Mouse (Mus musculus) spleen, adult 18-20 months (tissue): Measurements from ENCODE around the gene Zmat5.
"Not testable (repeated sequence)": the region's sequence is repeated elsewhere in the genome, so short reads cannot be mapped to it uniquely, and the experiment has no call there.

Experiments
- DNase-seq, 2 experiments: peaks; one replicate each; pipeline ENCODE4 v3.0.0; 2022; ENCODE audit warnings: mixed read lengths in 2 of 2

The Zmat5 gene

DNA sequence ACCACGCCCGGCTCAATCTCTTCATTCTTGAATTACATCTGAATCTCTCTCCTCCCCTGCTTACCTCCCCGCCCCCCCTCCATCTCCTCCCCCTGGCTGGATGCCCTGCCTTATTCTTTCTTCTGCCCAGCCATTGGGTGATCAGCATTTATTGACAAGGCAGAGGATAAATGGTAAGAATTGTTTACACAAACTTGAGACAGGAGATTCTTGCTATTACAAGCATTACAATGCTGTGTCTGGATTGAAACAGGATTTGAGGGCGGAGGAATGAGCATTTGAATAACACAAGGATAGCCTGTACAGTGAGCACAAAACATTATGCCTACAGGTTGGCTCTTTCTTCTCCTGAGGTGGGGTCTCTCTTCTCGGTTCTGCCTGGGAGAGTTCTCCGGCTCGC is 14.1 kb upstream of the Zmat5 start:
- DNase-seq: no peak

DNA sequence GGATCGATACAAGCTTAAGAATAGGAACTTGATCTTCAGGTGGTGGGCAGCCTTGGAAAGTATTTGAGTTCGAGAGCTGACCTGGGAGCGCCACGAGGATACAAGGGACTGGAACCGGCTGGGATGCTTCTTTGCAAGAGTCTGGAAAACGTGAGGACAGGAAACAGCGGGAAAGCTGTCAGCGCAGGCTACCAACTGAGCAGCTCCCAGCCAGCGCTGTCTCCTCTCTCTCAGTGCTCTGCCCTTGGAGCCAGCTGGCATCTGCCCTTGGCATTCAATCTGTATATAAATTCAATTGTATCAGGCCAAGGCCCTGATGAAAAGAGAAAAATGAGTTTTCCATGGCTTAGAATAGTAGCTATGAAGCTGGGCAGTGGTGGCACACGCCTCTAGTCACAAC is 13.3 kb upstream of the Zmat5 start:
- DNase-seq: no peak

DNA sequence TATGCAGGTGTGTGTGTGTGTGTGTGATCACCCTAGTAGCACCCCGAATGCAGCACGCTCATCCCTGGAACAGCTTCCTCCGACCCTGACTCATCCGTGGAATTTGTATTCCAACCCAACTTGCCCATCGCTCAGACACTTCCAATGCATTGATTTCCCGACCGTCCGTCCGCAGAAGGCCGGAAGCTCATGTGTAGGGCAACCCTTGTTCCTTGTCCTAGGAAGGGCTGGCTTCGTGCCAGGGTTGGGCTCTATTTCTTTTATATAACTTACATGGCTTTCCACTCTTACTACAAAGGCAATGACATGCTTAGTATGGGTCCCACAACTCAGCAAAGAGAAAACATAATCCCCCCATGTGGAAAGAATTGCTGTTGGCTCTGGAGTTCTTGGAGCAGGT is 12.3 kb upstream of the Zmat5 start:
- no peak for DNase-seq

DNA sequence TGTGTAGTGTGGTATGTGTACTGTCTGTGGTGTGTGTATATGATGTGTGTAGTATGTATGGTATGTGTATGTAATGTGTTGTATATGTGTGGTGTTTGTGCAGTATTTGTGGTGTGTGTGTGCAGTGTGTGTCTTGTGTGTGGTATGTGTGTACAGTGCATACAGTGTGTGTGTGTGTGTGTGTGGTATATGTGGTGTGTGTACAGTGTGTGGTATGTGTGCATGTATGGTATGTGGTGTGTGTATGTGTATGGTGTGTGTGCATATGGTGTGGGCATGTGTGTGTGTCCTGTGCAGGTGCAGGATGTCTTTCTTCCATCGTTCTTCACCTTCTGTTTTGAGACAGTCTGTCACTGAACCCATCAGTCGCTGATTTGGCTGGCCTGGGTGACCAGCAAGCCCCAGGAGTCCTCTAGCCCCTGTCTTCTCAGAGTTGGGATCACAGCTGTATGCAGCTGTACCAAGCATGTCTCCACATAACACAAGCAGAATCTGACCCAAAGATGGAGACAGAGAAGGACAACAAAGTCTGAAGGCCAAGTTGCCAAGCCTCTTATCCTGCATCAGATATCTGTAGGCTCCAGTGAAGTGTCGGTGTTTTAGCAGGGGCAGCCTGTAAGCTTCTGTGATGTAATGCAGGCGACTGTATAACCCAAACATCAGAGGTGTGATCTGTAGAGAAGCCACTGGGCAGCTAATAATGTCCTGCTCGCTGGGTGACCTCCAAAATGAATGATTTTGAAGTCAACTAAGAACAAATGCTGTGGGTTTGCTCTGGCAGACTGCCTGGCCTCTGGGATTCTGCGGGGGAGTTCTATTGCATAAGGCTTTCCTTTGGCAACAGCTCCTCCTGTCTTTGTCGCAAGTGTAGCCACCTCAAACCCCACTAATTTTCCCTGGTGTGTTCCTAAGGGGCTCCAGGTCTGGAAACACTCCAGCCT is 7.2 kb upstream of the Zmat5 start:
- peak in 1 of 2 experiments; percentile 6 for DNase-seq

DNA sequence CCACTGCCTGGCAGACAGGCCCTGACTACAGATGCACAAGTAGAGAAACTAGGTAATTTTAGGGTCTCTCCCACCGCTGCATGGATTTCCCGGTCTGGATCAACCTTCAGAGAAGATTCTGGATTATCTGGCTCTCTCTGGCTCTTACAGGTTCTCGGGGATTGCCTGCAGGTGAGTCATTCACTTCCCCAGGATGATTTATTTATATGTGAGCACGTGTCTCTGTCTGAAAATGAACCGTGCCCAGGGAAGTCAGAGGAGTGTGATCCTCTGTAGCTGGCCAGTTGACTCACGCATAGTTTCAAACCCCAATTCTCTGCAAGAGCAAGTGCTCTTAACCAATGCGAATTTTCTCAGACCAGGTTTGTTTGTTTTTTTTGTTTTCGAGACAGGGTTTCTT is 3.8 kb upstream of the Zmat5 start:
- DNase-seq: no peak

DNA sequence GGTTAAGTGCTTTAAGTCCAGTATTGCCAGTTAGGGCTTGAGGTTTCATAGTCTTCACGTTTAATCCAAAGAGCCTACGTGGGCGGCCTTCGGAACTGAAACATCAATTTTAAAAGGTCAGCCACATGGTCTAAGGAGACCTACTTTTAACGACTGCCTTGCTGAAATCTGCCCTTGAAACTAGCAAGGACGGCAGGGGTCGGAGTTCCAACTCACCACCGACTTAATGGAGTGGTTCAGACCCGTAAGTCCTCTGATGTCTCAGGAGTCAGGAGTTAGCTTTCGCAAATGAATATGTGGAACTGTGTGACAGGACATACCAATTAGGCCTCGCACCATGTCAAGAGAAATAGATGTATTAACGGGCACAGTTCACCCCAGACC is 798 bp upstream of the Zmat5 start:
- no peak for DNase-seq

DNA sequence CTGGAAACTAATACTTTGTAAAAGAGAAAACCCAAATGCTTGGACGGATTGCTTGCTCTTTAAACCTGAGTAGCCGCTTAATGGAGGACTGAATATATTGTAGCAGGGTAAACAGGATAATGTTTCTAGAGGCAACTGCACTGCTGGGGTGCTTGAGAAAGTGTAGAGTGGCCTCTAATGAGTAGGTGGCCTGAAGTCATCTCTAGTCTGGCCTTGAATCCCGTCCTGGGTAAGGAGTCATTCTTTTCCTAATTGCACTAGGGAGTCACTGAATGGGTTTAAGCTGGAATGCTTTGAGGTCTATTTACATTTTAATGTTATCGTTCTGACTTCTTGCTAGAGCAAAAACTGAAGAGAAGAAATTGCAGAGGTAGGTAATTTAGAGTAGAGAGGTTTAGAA is 700 bp downstream of the Zmat5 start:
- no peak for DNase-seq

DNA sequence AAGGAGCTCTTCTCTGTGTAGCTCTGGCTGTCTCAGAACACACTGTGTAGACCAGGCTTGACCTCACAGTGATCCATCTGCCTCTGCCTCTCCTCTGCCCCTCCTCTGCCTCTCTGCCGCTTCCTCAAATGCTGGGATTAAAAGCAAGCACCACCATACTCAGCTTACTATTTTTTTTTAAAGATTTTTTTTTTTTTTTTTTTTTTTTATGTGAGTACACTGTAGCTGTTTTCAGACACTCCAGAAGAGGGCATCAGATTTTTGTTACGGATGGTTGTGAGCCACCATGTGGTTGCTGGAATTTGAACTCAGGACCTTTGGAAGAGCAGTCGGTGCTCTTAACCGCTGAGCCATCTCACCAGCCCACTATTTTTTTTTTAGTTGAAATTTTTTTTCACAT is 5.7 kb downstream of the Zmat5 start:
- not testable (repeated sequence) for DNase-seq

DNA sequence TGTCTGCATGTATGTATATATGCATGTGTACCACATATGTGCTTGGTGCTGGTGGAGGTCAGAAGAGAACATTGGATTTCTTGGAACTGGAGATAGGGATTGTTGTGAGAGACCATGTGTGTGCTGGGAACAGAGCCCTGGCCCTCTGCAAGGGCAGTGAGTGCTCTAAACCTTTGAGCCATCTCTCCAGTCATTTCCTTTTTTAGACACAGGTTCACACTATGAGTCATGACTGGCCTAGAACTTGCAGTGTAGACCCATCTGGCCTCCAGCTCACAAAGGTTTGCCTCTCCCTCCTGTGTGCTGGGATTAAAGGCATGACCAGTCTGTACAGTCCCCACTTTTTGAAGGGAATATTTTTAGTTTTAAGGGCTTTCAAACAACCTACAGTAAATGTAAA is 8.3 kb downstream of the Zmat5 start:
- DNase-seq: no peak

DNA sequence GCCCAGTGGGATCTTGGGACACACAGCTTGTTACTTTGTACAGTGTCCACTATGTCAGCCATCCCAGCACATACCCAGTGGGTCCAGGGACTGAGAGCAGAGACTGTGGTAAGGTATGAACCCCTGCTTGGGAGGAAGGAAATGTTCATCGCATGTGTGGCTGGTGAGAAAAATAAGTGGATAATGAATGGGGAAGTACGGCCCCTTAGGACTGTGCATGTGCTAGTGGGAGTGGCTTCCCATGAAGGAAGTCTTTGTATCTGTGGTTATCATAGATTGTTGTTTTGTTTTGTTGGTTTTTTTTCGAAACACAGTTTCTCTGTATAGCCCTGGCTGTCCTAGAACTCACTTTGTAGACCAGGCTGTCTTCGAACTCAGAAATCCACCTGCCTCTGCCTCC is 10.2 kb downstream of the Zmat5 start:
- no peak for DNase-seq

DNA sequence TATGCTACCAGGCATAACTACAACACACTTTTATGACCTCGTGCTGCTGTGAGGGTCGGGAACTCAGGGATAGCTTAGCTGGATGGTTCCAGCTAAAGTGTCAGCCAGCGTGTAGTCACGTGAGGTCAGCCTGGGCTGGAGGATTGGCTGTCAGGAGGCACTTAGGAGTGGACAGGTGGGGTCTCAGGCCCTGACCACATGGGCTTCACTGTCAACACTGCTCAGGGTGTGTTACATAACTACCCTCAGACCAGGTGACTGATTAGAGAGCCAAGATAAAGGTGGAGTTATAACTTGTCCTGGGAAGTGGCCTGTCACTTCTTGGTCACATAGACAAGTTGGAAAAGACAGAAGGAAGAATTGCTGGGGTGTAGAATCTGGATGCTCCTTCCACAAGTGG is 11.1 kb downstream of the Zmat5 start:
- no peak for DNase-seq

DNA sequence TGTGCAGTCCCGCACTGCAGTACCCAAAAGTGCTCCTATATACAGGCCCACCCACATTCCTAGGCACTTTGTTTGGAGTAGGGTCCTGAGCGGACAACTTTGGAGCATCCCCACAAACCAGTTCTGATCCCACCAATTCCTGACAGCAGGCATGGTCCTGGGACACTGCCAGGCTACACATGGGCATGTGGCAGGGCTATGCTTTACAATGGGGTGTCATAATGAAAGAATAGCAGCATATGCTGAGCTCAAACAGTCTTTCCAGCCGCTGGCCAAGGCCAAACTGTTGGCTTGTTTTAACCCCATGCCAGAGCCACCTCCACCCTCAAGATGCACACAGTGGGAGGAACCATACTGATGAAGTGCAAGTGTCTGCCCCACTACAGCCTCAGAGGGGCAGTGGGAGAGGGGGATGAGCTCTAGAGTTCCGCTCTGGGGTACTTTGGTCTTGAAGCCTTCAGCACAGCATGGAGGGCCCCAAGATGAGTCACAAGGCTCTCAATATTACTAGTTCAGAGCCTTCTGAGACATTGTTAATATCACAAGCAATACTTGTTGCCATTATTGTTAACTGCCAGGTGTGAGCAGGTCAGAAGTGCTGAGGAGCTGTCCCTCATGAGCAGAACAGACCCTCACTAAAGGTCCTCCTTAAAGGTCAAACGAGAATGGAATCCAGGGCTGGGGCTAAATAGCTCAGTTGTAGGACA is 12.2 kb downstream of the Zmat5 start:
- DNase-seq: no peak

DNA sequence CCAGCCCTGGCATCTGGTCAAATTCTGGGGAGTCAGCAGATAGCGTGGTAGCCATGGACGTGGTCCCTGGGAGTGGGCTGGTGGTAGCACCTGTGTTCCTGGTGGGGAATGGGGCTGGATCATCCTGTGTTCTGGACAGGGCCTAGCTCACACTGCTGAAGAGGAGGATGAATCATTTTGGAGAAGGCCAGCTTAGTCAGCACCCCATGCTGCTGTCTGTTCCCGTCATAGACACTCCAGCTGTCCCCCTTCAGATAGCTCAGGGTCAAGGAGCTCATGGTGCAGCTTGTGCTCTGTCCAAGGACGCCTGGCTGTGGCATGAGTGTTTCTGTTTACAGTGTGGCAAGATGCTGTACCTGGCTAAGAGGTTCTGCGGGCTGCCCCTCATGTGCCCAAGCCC is 14.1 kb downstream of the Zmat5 start:
- DNase-seq: no peak

DNA sequence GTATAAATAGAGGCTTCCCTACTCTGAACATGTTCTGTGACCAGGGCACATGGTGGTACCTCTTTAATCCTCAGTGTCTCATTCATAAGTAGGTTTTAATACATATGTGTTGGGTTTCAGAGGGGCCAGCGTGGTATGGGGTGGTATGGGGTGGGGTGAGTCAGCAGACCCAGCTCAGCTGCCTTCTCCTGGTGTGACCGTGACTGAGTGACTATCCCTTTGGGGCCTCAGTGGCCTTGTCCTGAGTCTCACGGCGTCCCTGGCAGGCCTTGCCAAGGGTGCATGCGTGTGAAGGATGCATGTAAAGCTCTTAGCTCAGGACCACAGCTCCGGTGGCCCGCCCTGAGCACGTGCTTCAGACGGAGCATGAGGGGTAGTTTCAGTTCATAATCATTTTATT is 15.5 kb downstream of the Zmat5 start:
- no peak for DNase-seq

DNA sequence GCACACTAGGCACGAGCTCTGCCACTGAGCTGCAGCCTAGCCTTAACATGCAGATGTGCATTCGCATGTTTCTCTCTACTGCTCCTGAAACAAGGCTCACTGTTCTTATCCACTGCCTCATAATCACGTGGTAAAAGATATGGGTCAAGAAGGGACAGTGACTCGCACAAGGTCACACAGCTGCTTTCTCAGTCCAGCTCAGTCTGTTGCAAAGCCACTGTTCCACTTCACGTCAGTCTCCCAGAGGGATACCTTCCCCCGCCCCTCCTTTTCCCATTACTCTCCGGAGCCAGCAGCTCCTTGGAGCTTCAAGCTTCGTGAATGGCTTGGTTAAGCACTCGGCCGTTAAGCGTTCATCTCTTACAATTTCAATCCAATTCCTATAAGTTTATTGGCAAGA is 15.9 kb downstream of the Zmat5 start:
- no peak for DNase-seq

DNA sequence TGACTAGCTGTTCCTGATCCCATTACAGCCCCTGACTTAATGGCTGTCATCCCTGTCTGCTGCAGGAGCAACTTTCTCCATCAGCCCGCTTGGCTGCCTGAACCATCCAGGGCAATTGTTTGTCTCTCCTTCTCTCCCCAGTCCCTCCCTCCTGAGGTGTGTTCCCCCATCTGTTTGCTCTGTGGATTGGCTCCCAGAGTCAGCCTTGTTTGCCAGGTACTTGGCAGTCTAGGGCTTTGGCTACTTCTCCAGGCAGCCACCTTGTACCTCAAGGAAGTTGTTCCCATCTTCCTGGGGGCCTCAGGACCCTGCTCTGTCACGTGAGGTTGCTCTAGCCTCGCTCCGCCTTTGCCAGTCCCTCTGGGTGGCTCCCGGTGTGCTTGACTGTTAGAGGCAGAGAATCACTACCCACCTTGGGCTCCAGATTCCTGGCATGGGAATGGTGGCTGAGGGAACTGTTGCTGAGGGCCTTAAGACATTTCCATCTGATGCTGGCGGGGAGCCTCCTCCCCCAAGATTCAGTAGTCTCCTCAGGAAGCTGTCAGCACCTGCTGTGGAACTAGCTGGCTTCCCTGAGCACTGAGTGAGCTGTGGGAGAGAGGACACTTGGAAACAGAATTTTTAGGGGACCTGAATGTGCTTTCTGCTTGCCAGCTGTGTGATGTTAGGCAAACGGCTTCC is 16.6 kb downstream of the Zmat5 start:
- no peak for DNase-seq

DNA sequence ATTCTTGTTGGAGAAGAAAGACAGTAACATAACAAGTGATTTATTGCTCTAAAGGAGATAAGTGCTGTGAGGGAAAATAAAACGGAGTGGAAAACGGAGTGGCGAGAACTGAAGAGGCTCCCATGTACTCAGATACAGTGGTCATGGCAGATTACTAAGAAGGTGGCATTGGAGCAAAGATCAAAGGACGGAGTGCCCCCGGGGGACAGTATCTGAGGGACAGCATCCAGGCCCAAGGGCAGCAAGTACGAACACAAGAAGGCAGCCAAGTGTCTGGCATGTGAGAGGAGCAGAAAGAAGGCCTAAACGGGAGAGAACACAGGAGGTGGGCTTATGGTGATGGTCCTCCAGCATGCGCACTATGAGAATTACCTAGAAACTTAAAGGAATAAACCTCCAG is 17.2 kb downstream of the Zmat5 start:
- DNase-seq: no peak

DNA sequence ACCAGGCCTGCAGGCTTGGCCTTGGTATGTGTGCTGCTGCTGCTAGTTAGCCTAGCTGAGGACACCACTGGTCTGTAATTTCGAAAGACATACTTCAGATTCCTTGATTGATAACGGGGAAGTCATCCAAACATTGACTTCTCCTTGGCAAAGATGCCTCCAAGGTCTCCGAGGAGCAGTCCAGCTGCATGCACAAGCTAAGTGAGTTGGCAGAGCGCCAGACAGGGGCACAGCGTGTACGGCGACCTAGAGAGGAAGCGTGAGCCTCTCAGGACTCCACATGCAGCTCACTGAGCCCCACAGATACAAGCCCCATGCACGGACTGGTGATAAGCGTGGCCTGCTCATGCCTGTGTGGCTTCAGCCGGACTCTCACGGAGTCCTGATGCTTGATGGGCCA is 25.1 kb downstream of the Zmat5 start:
- DNase-seq: no peak

DNA sequence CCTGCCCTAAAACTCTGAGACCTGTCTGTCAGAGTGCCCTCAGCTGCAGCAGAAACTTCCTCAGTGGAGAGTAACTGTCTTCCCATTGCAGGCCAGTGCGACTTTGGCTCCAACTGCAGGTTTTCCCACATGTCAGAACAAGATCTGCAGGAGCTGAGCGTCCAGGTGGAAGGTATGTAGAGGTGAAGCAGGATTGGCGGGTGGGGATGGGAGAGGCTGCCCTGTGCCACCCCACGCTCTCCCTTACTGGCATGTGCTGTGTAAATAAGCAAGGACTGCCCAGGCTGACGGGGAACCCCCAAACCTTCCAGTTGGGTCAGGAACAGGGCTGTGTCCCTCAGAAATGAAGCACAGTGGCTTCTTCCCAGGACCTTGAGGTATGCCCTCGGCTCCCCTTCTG is 25.6 kb downstream of the Zmat5 start:
- DNase-seq: no peak

DNA sequence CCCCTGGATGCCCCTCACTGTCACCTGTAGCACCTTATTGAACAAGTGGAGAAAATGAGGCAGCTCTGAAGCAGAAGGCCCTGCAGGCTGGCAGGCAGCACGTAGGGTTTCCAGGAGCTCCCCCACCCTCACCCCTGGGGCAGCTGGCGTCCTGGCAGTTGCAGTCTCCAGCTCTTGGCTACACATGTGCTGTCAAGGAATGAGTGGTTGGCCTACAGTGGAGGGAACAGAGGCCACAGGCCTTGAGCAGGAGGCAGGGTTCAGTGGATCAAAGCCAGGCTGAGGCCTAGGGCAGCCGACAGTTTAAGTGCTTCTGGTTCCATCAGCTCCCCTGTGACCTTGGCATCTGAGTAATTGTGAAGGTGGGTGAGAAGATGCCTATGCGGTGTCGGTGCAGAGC is 26.4 kb downstream of the Zmat5 start:
- DNase-seq: no peak

DNA sequence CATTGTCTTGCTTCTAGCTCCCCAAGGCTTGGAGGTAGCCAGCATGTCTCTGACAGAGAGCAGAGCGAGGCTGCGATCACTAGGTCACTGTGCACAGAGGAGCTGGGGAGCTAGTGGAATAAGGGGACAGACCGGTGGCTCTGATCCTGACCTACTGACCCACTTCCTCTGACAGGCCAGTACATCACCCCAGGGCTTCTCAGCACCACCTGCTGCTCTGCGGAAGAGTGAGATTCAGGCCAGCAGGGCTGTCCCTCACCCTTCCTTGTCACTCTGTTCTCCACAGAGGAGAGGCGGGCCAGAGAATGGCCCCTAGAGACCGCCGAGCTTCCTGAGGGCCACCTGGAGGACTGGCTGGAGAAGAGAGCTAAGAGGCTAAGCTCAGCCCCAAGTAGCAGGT is 27.3 kb downstream of the Zmat5 start:
- no peak for DNase-seq

DNA sequence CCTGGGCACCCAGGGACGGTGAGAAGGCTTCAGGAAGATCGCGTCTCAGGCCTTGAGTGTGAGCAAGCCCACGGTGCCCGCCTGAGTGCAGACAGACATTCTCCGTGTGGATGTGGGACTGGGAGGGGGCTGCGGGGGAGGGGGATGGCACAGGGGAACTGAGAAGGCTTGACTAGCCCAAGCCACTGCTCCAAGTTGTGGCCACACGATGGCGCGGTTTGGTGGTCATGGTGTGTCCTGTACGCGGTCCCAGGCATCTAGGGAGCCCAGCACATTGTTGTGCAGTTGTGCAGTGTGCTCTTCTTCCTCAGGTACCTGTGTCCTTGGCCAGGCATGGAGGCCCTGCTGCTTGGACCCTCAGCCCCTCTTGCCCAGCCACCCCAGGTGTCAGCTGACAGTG is 29.7 kb downstream of the Zmat5 start:
- DNase-seq: no peak

DNA sequence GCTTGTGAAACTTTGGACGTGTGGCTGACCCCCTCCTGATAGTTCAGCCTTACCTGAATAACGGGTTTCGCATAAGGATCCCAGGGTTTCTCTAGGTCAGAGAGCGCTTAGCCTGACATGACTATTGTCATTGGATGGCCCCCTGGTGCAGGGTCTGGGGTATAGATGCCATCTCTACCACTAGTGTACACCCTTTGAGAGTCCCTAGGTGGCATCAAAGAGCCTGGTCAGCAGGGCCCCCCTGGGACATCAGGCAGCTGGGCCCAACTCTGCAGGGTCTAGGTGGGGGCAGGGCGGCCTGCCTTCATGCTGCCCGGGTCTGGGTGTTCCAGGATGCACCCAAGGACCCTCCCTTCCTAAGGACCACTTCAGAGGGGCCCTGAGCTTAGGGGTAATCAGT is 31.9 kb downstream of the Zmat5 start:
- no peak for DNase-seq

DNA sequence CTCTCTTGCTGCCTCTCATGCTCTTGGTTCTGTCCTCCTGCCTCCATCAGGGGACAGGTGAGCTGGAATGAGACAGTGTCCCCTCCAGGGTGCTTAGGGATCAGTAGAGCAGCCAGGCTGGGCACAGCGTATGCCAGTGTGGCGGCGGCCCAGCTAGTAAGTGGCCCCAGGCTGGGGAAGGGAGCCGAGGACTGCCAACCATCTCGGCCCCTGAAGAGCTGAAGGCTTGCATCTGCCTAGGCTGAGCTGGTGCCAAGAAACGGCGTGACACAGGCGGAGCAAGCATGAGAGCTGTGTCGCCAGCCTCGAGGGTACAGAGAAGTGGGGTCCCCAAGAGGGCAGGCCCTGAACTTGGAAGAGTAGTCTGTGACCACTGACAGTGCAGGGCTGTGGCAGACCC is 33.2 kb downstream of the Zmat5 start:
- no peak for DNase-seq
